Mouse (Mus musculus): ENCODE results near the gene Ptms. TPM values are rescaled to one million over a fixed set of nuclear protein-coding genes. Genes with fewer than 3 reads are reported as not detected.

Ptms gene
- polyA plus RNA-seq, 1 experiment: 958 TPM

DNA sequence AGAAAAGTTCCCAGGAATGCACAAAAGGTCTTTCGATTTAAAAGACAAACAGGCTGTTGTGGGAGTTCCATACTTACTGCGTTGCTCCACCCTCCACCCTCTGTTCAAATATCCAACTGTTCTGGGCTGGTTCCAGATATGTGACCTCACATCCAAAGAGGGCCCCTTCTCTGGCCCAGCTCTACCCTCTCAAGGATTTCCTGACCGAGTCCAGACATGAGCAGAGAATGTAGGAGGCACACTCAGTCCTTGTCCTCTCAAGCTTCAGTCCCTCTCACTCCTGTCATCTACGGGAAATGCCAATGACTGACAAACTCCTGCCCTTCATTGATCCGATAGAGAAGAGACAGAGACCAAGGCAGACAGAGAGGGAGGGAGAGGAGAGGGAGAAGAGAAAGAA lies 6.0 kb upstream of the Ptms start:
- WGBS: 36% methylated on average over 5 of the region's 5 CpGs
- no peak for DNase-seq
- no peak for TF ChIP-seq CTCF (IDR thresholded peaks at IDR 0.05; ENCODE audit: borderline replicate concordance, insufficient read depth, low read depth, low read length)
- TF ChIP-seq POLR2A (IDR thresholded peaks at IDR 0.05; ENCODE audit: borderline replicate concordance, insufficient read depth, low read length): no peak
- no peaks in the 10 kb centered on the region for H3K27me3 ChIP-seq (ENCODE audit: control insufficient read depth, insufficient read depth, low read length)
- H3K4me1 ChIP-seq (ENCODE audit: control insufficient read depth, insufficient read depth, low read length): no peaks in the 10 kb centered on the region; the same call in 1 of the 2 replicates
- H3K4me3 ChIP-seq (replicated peaks; ENCODE audit: insufficient read depth, low read depth, low read length): no peak overlapping the region
- H3K27ac ChIP-seq (ENCODE audit: insufficient read depth, low read length): no peak overlapping the region

DNA sequence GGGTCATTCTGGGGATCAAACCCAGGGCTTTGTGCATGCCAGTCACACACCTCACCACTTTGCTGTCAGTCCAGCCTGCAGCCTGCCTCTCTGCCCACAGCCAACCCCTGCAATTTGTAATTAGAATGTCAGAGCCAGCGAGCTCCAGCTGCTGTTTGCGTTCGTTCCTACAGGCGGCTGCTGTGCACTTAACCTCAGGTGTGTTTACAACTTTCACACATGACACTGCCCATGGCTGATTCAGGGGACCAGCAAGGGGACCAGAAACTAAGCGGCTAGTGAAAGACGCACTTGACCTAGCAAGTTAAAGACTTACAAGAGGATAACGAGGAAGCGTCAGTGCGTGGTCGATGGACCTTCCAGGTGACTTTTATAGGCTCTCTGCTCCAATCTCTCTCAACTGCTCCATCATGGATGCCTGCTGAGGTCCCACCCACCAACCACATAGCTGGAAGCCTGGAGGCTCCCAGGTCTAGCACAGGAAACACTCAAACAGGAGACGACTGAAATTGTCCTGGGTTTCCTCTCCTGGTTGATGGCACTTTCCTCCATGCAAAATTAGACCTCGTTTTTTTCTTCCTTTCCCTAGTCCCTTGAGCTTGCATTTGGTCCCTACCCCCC lies 5.4 kb upstream of the Ptms start:
- Histone ChIP-seq H3K4me1 (ENCODE audit: control insufficient read depth, insufficient read depth, low read length) (no peaks in the 10 kb centered on the region; the same call in 1 of the 2 replicates), H3K27me3 (ENCODE audit: control insufficient read depth, insufficient read depth, low read length) (no peaks in the 10 kb centered on the region), H3K27ac (ENCODE audit: insufficient read depth, low read length) (no peak overlapping the region), H3K4me3 (replicated peaks; ENCODE audit: insufficient read depth, low read depth, low read length) (no peak overlapping the region)
- WGBS: 59% methylated on average over 12 of the region's 12 CpGs
- no peak for DNase-seq
- no peak for TF ChIP-seq CTCF (IDR thresholded peaks at IDR 0.05; ENCODE audit: borderline replicate concordance, insufficient read depth, low read depth, low read length)
- TF ChIP-seq POLR2A (IDR thresholded peaks at IDR 0.05; ENCODE audit: borderline replicate concordance, insufficient read depth, low read length): no peak

DNA sequence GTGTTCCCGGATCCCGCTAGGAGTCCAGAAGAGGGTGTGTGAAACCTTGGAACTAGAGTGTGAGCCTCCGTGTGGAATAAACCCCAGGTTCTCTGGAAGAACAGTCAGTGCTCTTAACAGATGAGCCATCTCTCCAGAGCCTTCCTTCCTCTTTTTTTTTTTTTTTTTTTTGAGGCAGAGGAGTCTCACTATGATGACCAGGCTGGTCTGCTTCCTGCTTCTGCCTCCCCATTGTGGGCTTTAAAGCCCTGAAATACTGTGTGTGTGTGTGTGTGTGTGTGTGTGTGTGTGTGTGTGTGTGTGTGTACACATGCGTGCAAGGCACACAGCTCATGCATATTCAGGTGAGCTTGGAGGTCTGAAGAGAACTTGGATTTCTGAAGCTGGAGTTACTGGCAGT lies 1.6 kb upstream of the Ptms start:
- Histone ChIP-seq H3K27me3 (ENCODE audit: control insufficient read depth, insufficient read depth, low read length) (no peaks in the 10 kb centered on the region), H3K27ac (ENCODE audit: insufficient read depth, low read length) (peak overlapping the region; percentile 87; the same call in 1 of the 2 replicates), H3K4me1 (ENCODE audit: control insufficient read depth, insufficient read depth, low read length) (no peaks in the 10 kb centered on the region; the same call in 1 of the 2 replicates), H3K4me3 (replicated peaks; ENCODE audit: insufficient read depth, low read depth, low read length) (no peak overlapping the region)
- no peak for DNase-seq
- TF ChIP-seq CTCF (IDR thresholded peaks at IDR 0.05; ENCODE audit: borderline replicate concordance, insufficient read depth, low read depth, low read length) (no peak), POLR2A (IDR thresholded peaks at IDR 0.05; ENCODE audit: borderline replicate concordance, insufficient read depth, low read length) (no peak)
- WGBS: 54% methylated on average over 4 of the region's 4 CpGs

DNA sequence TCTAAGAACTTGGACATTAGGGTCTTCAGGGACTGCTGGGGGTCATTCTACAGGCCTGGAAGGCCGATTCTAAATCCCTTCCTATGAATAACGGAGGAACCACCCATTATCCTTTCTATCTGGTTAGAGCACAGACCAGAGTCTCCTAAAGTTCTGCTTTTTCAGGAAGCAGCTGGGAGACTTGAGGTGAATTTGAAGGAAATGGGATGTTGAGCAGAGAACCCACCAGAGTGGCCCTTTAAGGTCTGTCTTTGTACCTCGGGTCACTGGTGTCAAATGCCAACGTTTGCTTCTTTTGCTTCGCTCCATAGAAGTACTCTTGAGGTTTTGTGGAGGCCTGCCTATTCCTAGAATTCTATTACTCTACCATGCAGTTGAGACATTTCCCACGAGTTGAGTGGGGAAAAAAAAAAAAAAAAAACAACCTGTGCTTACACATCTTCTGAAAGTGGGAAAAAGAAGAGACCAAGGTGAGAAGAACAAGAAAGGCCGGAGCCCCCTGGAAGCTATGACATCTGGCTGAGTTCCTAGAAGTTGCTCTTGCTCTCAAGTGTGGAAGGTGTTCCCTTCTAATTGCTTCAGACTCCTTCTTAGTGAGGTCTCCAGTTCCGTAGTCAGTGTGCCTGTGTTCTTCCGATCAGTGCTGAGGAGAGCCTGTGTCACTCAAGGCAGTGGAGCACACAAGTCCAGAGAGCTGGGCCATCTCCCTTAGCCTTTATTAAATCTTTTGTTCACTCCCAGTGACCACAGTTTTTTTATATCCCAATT lies 599 bp upstream of the Ptms start:
- Histone ChIP-seq H3K4me3 (replicated peaks; ENCODE audit: insufficient read depth, low read depth, low read length) (no peak overlapping the region), H3K27ac (ENCODE audit: insufficient read depth, low read length) (peak overlapping the region; percentile 87), H3K27me3 (ENCODE audit: control insufficient read depth, insufficient read depth, low read length) (no peaks in the 10 kb centered on the region), H3K4me1 (ENCODE audit: control insufficient read depth, insufficient read depth, low read length) (no peaks in the 10 kb centered on the region; the same call in 1 of the 2 replicates)
- WGBS: 37% methylated on average over 9 of the region's 9 CpGs
- no peak for DNase-seq
- TF ChIP-seq POLR2A (IDR thresholded peaks at IDR 0.05; ENCODE audit: borderline replicate concordance, insufficient read depth, low read length) (no peak), CTCF (IDR thresholded peaks at IDR 0.05; ENCODE audit: borderline replicate concordance, insufficient read depth, low read depth, low read length) (no peak)

DNA sequence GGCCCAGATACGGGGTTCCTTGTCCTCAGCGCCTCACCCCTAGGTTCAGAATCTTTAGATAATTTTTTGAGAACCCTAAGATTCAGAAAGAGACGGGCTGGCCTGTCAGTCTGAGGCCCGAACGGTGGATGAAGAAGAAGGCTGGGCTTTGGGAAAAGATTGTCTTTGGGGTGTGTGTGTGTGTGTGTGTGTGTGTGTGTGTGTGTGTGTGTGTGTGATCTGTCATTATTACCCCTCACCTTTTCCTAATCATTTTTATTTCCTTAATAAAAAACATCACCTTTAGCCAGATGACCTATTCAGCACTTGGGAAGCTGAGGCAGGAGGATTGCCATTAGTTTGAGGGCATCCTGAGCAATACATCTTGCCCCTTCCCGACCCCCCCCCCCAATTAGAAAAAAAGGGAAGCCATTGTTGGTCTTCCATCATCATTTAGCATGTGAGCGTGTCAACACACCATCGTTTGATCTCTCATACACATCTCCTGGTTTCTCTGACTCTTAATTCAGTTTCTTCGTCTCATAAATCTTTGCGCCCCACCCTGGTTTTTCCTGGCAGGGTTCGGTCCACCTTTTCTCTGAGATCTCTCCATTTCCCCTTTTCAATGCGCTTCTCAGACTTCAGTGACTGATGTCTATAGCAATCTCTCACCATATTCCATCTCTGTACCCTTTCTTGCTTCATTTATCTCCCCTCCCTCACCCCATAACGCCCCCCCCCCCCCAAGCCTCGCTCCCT lies 844 bp downstream of the Ptms start:
- Histone ChIP-seq H3K27ac (ENCODE audit: insufficient read depth, low read length) (peak overlapping the region; percentile 85), H3K27me3 (ENCODE audit: control insufficient read depth, insufficient read depth, low read length) (no peaks in the 10 kb centered on the region), H3K4me1 (ENCODE audit: control insufficient read depth, insufficient read depth, low read length) (peaks cover 7% of the 10 kb centered on the region; the same call in 1 of the 2 replicates), H3K4me3 (replicated peaks; ENCODE audit: insufficient read depth, low read depth, low read length) (peak overlapping the region; percentile 34)
- no peak for DNase-seq
- 6% methylated on average over 13 of the region's 14 CpGs for WGBS
- no peak for TF ChIP-seq POLR2A (IDR thresholded peaks at IDR 0.05; ENCODE audit: borderline replicate concordance, insufficient read depth, low read length)
- no peak for TF ChIP-seq CTCF (IDR thresholded peaks at IDR 0.05; ENCODE audit: borderline replicate concordance, insufficient read depth, low read depth, low read length)

DNA sequence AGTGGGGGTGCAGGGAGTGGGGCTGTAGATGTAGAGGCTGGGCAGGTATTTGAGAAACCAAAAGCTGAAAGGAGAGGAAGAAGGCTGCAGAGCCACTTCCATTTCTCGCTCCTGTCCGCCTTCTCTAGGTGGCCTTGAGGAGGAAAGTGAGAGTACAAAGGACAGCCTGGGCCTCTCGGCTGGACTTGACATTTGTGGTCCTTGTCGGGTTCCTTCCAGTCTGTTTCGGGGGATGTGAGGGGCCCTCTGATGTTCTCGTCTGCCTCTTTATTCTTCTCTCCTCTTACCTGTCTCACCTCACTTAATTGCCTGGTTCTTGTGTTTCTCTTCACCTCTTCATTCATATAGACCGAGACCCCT lies 1.6 kb downstream of the Ptms start:
- Histone ChIP-seq H3K27me3 (ENCODE audit: control insufficient read depth, insufficient read depth, low read length) (no peaks in the 10 kb centered on the region), H3K4me1 (ENCODE audit: control insufficient read depth, insufficient read depth, low read length) (peaks cover 11% of the 10 kb centered on the region), H3K4me3 (replicated peaks; ENCODE audit: insufficient read depth, low read depth, low read length) (peak overlapping the region; percentile 85), H3K27ac (ENCODE audit: insufficient read depth, low read length) (peak overlapping the region; percentile 85)
- TF ChIP-seq POLR2A (IDR thresholded peaks at IDR 0.05; ENCODE audit: borderline replicate concordance, insufficient read depth, low read length): no peak
- TF ChIP-seq CTCF (IDR thresholded peaks at IDR 0.05; ENCODE audit: borderline replicate concordance, insufficient read depth, low read depth, low read length): no peak
- no peak for DNase-seq
- WGBS: 2% methylated on average over 7 of the region's 7 CpGs

DNA sequence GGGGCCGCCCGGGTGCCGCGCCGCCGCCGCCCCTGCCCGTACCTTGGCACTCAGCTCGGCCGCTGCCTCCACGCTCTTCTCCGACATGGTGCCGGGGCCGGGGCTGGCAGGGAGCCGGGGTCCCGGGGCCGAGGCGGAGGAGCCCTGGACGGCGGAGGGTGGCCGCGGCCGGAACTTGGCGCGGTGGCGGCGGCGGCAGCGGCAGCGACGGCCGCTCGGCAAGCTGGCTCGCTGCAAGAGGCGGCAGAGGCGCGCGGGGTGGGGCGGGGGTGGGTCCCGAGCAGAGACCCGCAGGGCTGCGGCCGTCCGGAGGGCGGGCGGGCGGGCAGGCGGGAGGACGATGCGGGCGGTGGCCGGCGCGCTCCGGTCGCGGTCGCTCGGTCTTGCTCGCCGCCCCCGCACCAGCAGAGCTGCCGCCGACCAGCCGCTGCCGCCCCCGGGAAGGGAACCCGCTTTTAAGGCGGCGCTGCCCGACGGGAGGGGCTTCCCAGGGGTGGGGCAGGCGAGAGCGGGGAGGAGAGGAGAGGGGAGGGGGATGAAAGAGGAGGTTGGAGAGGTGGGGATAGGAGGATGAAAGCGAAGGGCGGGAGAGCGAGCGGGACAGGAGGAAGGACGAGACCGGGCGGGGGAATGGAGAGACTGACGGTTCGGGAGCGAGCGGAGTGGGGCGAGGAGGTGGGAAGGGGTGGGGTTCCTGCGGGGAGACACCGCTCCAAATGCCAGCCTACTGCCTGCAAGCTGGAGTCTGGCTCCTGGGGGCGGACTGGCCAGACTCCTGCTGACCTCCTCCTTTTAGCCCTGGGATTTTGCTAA lies 2.2 kb downstream of the Ptms start:
- TF ChIP-seq POLR2A (IDR thresholded peaks at IDR 0.05; ENCODE audit: borderline replicate concordance, insufficient read depth, low read length) (peak; percentile 70), CTCF (IDR thresholded peaks at IDR 0.05; ENCODE audit: borderline replicate concordance, insufficient read depth, low read depth, low read length) (no peak)
- 1% methylated on average over 79 of the region's 89 CpGs for WGBS
- Histone ChIP-seq H3K27ac (ENCODE audit: insufficient read depth, low read length) (peak overlapping the region; percentile 98), H3K27me3 (ENCODE audit: control insufficient read depth, insufficient read depth, low read length) (no peaks in the 10 kb centered on the region), H3K4me3 (replicated peaks; ENCODE audit: insufficient read depth, low read depth, low read length) (peak overlapping the region; percentile 85), H3K4me1 (ENCODE audit: control insufficient read depth, insufficient read depth, low read length) (peaks cover 11% of the 10 kb centered on the region)
- DNase-seq: peak; percentile 95 to 99

Measured in cerebellum, adult 2 months (tissue).